Mouse (Mus musculus) E14TG2a.4 (cell line): Measurements from ENCODE around the gene Lpcat2.

Experiments used
- CTCF ChIP-seq: conservative IDR thresholded peaks from 2 replicates; pipeline ENCODE4 v1.5.1; 2014; ENCODE audit warnings: low read length
- NANOG ChIP-seq: IDR thresholded peaks from 2 replicates; pipeline ENCODE4 v1.6.1; 2014; ENCODE audit warnings: borderline replicate concordance, low read length, mixed read lengths
- POU5F1 ChIP-seq: IDR thresholded peaks from 2 replicates; pipeline ENCODE4 v1.6.1; 2014; ENCODE audit warnings: low read length, borderline replicate concordance

- TF ChIP-seq CTCF (no peak), POU5F1 (no peak), NANOG (no peak)
Observed at GRCm38 (mm10) chr8:92906553-92906952, 51.4 kb downstream of the Lpcat2 start.
